Mouse (Mus musculus): ENCODE data around the gene Spock1. TPM values are rescaled to one million over a fixed set of nuclear protein-coding genes. Genes with fewer than 3 reads are reported as not detected.

Spock1 gene
- polyA plus RNA-seq, 1 experiment: 89.1 TPM

DNA sequence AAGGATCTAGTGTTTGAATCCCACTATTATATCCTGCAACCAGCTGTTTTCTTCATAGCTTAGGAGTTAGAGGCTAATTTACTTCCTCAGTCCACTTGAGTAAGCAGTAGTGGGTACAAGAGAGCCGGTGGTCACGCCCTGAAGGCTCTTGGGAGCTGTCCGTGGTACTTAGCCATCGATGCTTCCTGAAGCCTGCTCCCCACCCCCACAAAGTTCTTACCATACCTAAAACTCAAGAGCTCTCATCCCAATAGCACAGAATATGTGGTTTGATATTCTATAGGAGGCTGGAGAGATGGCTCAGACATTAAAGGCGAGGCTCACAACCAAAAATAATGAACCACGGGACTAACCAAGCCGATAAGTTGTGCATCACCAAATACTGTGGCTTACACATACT lies 40.5 kb downstream of the Spock1 start:
- DNase-seq (ENCODE audit: extremely low spot score in 1 of 2, low spot score in 1 of 2): no peak

DNA sequence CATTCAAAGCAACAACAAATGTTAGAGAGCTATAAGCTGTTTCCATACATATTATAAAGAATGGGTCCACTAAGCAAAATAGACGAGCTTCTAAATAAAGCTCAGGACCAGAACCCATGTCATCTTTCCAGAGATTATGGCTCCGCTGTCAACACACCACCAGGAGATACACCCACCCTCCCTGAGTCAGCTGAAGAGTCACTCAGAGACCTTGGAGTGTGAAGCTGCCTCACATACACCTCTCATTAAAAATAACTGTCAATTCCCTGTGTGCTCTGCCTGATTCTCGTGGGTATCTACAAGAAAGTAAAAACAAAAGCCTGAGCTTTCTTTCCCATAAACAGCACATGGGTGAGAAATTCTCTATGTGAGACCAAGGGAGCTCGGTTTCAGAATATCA lies 43.1 kb downstream of the Spock1 start:
- DNase-seq (ENCODE audit: extremely low spot score in 1 of 2, low spot score in 1 of 2): peak in 1 of 2 experiments; percentile 55

DNA sequence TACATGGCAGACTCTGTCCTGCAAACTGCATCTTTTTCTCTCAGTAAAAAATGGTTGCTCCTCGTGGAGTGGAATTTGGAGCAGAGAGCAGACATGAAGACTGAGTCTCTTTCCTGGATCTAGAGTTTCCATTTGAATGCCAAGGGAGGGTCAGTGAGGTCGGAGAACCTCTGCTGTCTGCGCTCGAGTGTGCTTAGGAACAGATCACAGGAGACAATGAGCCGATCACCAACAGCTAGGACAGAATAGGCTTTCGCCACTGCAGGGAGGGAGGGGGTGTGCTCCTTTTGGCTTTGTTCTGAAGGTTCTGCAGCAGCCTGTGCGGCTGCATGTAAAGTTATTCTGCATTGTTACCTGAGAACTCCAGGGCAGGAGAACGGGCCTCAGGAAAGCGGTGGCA lies 49.6 kb downstream of the Spock1 start:
- DNase-seq (ENCODE audit: extremely low spot score in 1 of 2, low spot score in 1 of 2): no peak

DNA sequence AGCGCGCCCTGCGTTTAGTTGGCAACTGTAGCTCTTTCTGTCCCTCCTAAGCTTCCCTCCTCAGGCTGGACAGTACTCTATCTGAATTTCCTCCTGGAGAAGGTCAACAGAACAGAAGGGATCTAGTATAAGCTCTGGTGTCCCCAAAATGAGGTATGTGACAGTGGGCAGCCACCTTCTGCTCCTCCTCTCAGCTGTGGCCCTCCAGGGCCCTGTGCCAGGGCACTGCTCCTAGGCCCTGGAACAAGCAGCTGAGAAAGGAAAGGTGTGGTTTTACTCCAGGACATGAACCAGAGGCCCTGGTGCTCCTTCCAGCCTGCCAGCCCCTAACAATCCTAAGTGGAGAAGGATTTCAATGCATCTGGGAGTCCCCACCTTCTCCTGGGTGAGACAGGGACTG lies 51.1 kb downstream of the Spock1 start:
- DNase-seq (ENCODE audit: extremely low spot score in 1 of 2, low spot score in 1 of 2): no peak

DNA sequence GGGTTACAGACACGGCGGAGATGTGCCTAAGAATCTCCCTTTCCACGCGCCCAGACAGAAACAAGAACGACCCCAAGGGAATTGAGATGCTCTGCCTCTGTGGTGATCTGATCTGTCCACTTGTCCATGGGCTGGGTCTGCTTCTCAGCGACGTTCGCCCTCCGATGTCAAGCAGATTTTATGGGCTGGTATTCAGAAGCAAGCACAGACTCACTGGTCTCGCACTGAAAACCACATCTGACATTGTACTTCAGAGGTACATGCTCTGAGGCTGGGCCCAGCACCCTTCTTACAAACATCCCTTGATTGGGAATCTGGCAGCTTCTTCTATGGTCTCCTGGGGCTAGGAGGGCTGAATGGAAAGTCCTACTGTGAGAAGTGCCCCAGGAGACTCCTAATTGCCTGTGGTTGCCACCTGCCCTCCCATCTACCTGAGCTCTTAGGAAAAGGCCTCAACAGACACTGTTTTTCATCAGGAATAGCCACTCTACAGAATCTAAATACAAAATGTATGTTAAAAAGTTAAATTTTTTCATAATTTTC lies 51.8 kb downstream of the Spock1 start:
- no peak for DNase-seq (ENCODE audit: extremely low spot score in 1 of 2, low spot score in 1 of 2)

DNA sequence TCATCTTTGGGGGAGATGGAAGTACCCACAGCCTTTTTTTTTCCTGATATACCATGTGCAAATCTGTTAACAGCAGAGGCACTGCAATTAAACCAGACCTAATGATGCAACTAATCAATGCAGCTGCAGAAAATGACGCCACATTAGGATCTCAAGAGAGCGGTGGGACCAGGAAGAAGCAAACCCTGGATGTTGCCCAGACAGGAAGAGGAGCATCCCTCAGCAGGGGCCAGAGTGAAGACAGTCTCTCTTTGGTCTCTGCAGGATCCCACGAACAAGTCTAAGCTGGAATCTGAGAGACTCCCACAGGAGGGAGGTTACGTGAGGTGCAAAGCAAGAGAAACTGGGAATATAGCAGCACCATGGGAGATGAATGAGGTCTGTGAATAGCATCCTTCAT lies 52.4 kb downstream of the Spock1 start:
- no peak for DNase-seq (ENCODE audit: extremely low spot score in 1 of 2, low spot score in 1 of 2)

DNA sequence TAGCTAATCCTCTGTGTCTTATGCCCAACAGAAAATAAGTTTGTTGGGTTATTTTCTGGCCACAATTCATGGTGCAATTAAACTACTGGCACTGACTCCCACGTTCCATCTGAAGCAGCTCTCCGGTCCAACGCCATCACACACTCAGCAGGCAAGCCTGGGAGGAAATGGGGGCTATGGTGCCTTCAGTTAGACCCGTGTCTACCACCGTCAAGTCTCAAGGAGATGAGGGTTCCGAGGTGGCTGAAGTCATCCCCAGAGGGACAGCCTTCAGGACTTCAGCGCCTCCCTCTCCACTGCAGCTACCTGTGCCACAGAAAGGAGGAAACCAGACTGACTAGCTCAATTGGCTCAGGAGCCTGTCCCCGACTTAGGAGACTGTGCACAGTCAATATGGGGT lies 53.7 kb downstream of the Spock1 start:
- no peak for DNase-seq (ENCODE audit: extremely low spot score in 1 of 2, low spot score in 1 of 2)

DNA sequence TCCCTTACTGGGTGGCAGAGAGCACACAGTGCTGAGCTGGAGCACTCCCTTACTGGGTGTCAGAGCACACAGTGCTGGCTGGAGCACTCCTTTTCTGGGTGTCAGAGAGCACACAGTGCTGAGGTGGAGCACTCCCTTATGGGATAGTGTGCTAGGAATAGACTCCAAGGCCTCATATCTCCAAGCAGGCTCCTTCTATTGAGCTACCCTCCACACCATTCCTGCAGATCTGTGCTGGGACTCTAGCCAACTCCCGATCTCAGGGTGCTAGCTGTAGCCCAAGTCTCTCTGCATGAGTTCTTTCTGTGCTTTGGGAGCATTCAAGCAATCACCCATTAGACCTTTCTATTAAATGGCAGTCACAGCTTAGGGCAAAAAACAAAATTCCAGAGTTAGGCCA lies 54.5 kb downstream of the Spock1 start:
- DNase-seq (ENCODE audit: extremely low spot score in 1 of 2, low spot score in 1 of 2): no peak

DNA sequence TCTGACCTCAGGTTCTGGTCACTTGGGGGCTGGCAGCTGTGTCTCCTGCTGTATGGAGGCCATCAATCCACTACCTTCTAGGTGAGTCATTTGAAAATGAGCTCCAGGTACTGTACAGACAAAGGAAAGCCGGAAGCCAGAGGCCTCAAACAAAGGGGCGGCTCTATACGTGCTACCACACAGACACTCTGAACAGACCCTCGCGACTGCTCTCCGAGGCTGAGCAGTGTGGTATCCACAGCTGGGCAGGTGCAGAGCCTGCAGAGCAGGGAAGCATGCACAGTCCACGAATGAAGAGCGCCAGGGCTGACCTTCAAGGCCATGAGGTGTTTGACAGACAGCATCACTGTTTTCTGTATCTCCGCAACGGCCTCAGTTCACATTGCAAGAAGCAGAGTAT lies 55.0 kb downstream of the Spock1 start:
- no peak for DNase-seq (ENCODE audit: extremely low spot score in 1 of 2, low spot score in 1 of 2)

DNA sequence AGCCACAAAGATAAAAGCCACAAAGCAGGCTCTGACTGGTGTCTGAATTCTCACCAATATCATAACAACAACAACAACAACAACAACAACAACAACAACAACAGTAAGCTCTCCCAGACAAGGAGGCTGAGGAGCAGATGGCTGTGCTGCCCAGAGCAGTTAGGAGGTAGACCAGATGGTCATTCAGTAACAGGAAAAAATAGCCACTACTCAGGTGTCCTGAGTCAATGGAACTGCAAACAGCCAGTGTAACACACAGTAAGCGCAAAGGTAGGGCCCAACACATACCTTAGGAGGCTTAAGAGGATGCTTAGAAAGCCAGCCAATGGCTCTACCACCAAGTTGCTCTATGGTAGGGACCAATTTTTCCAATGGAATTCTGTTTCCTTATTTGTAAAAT lies 59.2 kb downstream of the Spock1 start:
- DNase-seq (ENCODE audit: extremely low spot score in 1 of 2, low spot score in 1 of 2): no peak

DNA sequence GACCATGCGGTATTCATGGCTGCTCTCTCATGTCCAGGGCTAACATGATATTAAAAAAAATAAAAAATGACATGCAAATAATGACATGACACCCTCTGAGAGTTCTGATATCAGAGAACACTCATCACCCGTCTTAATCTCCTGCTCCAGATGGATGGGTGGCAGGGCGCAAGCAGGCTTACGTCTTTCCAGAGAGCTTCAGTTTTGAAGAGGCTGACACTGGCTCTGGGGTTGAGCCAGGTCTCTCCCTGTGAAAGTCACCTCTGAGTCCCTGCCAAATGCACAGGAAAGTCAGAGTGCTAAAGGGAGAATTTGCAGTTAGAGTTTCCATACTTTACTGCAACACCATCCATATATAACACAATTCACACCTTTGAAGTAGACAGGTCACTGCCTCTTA lies 61.0 kb downstream of the Spock1 start:
- no peak for DNase-seq (ENCODE audit: extremely low spot score in 1 of 2, low spot score in 1 of 2)

DNA sequence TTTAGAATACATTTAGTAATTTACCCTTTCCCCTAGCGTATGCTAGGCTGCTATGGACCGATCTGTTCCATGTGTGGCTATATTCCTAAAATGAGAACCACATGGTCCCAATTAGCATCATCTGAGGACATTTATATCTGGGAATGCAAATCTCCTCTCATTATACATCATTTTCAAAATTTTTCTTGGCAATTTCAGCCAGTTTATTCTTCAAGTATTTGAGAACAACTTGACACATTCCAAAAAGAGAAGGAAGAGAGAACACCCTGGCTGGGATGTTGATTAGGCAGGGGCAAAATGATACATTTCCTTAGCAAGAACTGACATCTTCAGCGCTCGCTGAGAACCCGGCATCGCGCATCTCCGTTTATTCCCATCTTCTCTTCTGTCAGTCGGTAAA lies 61.7 kb downstream of the Spock1 start:
- DNase-seq (ENCODE audit: extremely low spot score in 1 of 2, low spot score in 1 of 2): no peak

DNA sequence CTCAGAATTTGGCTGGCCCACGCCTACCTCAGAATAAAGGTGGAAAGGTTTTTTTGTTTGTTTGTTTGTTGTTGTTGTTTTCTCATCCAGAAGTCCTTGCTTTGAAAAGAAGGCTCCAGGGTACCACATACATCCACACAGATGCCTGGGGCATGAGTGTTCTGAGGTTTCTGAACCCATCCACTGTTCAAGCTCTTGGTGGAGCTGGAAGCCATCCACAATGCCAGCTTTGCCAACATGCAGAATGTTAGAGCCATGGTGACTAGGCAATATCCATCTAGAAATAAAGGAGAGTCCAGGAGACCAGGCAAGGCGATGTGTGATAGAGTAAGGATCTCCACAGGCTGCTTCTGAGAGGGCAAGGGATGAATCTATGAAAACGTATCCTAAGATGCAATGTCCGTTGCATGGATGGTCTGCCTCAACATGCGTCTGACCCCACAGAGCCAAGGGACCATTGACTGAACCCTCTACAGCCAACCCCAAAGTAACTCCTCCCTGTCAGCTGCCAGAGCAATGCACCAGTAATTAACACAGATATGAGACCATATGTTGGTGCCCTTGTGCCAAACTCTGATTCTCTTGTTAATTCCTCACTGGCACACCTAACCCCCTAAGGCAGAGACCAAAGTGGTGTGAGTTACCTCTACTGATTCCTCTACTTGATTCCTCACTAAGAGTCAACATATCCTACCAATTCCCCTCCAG lies 66.8 kb downstream of the Spock1 start:
- no peak for DNase-seq (ENCODE audit: extremely low spot score in 1 of 2, low spot score in 1 of 2)

DNA sequence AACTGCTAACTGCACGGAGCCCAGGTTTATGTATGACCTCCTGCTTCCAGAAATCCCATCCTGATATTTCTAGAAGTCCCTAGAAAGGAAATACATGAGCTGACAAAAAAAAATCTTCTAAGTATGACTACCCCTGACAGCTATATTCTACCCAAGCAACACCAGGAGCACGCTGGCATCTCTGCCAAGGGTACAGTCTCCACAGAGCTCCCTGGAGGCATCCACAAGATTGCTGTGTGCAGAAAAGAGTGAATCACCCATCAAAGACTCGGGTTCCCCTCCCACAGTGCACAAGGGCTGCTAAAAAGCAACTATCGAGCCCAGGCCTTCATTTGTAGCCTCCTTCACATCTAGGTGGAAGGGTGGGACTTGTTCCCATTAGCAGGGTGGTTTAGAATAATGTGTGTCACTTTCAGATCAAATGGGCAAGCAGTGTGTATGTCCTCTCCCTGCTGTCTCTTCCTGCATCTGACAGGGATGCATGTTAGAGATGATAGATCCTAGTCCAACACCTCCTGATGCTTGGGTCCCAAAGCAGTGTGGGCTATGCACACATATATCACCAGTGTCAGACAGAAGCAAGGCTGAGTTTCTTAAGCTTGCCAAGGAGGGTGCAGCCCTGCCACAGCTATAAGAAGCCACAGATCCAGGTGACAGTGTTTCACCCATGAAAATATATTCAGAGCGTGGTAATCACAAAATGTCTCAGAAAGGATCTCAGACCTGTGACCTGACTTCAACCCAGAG lies 70.3 kb downstream of the Spock1 start:
- DNase-seq (ENCODE audit: extremely low spot score in 1 of 2, low spot score in 1 of 2): peak; percentile 80 to 82

DNA sequence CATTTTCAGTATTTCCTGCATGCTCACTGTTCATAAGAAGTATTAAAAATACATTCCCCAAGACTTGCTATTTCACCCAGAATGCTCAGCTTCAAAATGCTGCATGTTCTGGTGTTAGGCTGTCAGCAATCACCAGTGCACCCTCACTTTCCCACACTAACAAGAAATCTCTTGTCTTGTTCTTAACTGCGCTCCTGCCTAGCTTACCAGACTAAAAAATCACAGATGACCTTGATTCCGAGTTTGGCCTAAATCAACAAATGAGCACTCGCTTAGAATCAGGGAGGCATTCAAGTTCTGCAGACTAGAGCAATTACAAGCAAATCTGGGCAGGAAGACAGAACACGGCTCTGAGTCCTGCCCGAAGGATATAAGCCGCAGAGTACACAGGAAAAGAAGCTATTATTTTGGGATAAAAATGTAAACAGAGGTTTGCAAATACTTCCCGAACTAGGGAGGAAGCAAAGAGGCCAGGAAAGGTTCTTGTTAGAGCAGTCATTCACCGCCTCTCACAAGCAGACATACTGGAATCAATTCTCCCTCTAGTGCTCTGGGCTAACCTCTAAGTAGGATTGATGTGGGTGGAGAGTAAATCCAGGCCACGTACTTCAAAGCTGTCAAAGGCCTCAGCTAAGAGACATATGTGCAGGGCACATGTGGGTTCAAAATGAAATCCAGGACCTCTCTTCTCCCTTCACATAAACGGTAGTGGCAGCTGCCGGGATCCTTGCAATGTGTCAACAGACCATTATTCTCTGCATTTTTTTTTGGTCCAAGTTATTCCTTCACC lies 76.6 kb downstream of the Spock1 start:
- no peak for DNase-seq (ENCODE audit: extremely low spot score in 1 of 2, low spot score in 1 of 2)

DNA sequence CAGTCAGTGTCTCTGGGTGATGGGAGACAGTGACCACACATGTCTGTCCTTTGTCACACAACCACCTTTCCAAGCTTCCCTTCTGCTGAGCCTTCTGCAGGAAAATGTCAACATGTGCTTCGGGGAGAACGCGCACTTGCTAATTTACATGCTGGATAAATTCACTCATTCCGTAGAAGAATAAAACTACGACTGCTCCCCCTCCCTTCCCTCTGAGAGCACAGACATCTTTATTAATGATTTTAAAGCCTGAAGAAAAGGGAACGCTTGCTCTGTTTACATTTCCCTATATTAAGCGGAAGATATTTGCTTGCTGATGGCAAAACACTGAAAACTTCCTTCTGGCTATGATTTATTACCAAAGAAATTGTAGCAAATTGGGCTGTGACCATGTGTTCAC lies 77.2 kb downstream of the Spock1 start:
- DNase-seq (ENCODE audit: extremely low spot score in 1 of 2, low spot score in 1 of 2): no peak

DNA sequence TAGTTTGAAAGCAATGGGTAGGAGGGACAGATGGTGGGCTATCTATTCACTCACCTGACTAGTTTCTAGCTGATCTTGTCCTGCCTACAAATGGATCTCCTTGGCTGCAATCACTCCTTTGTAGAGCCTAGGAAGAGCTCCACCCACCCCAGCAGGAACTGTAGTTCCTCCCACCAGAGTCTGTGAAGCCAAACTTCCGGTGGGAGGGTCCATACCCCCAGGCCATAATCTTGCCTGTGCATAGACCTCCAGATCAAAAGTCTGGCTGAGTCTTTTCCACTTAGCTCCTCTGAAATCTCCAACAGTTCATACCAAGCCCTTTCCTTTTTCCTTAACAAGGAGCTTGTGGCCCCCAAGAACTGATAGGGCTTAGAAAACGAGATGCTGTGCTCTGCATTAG lies 78.0 kb downstream of the Spock1 start:
- no peak for DNase-seq (ENCODE audit: extremely low spot score in 1 of 2, low spot score in 1 of 2)

DNA sequence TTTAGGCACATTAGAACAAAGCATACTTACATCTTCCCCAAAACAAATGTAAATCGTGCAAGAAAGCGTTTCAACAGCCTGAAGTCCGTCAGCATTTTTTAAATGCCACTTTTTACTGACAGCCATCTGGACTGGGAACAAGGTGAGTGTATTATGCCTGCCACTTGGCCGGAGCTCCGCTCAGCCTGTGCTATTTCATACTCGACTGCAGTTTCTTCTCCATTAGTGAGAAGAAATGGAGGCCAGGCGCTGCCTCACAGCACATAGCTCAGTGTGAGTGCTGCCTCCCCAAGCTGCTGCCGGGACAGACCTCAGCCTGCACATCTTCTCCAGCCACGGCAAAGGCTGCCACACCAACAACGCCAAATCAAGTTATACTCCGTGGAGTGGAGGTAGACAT lies 91.9 kb downstream of the Spock1 start:
- DNase-seq (ENCODE audit: extremely low spot score in 1 of 2, low spot score in 1 of 2): no peak

DNA sequence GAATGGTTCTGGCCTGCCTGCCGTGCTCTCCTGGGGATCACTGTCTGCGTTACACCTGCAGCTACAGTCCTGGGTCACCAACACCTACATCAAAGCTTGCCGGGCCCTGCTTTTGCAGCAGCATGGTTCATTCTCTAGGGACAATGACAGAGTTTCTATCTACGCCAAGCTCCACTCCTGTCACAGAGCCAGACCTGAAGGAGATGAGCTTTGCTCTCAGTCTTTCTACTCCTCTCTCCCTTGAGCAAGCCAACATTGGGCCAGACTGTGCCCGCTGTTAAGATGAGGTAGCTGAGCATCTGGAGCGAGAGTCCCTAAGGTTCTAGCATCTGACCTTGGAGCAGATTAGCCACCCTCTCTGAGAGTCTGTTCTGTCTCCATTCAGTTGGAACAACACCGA lies 95.5 kb downstream of the Spock1 start:
- DNase-seq (ENCODE audit: extremely low spot score in 1 of 2, low spot score in 1 of 2): no peak

DNA sequence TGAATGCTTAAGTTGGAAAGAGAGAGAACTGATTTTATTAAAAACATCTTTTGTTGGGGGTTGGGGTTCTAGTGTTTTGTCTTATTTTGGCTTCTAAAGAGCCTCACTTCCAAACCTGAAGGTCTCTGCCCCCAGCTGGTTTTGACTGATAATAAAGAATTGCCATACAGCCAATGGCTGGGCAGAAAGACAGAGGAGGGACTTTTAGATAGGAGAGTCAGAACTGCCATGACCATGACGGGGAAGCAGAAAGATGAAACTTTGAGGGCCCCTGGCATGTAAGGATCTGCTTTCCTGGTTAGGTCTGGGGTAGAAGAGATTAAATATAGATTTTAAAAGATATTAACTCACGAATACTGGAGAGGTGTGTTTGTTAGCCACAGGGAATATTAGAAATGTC lies 96.9 kb downstream of the Spock1 start:
- DNase-seq (ENCODE audit: extremely low spot score in 1 of 2, low spot score in 1 of 2): no peak

DNA sequence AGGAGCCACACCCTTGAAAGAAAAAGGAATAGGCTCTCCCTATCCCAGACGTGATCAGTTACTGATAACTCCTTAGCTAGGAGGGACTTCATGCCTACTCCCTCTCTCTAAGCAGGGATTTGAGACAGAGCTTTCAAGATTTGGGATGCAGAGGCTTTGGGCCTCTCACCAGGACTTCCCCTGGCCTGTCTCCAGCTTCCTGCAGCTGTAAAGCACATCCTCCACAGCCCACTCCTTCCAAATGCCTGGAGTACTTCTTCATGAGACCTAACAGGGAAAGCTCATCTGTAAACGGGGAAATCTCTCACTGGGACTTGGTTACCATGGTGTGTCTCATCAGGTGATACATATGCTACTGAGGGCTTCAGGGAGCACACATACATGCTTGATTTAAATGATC lies 97.3 kb downstream of the Spock1 start:
- no peak for DNase-seq (ENCODE audit: extremely low spot score in 1 of 2, low spot score in 1 of 2)
